Mouse (Mus musculus): ENCODE measurements around the gene Ipo5. TPM values are rescaled to one million over a fixed set of nuclear protein-coding genes. Genes with fewer than 3 reads are reported as not detected.

Gene Ipo5
- 55.1 TPM for total RNA-seq (2023)

GRCm38 (mm10) chr14:120910733-120911324 lies at the start of gene Ipo5:
Gene Ipo5 (plus strand): TSS chr14:120911224.

Other genes starting within 250 kb of the Ipo5 start
- 6.3 TPM for gene Farp1, start 124.0 kb downstream of the Ipo5 start, total RNA-seq (2023)

All from CD8-positive naive resting alpha-beta T cell, adult 57 days (primary cell).